Mouse (Mus musculus): ENCODE measurements around the gene Dnaic2. TPM values are rescaled to one million over a fixed set of nuclear protein-coding genes. Genes with fewer than 3 reads are reported as not detected.

The Dnaic2 gene
- polyA plus RNA-seq, 1 experiment from 2014 or later, result 3.1 TPM

DNA sequence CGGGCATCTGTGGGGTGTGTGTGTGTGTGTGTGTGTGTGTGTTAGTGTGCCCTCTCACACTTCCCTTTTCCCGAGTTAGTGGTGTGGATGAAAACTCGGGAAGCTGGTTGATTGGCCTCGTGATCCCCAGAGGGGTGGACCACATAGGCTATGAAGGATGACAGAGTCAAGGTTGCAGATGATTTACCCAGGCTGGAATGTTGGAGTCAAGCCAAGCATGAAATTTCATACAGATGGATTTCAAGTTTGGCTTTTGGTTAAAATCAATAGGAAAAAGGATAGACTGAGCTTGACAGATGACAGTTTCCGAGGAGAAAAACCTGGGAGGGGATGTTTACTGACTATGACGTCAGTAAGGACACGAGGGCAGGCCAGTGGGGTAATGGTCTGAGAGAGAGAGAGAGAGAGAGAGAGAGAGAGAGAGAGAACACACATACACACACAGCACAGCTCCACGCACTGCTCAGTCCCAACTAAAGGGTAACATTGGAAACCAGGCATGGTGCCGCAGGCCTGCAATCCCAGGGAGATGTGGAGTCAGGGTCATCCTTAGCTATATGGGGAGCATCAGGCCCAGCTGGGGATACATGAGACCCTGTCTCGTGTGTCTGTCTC is 39.5 kb upstream of the Dnaic2 start:
- no peaks in the 10 kb centered on the region for H3K27me3 ChIP-seq
- 62% methylated on average over 10 of the region's 10 CpGs for WGBS
- no peak for ATAC-seq (ENCODE audit: low FRiP score, low read depth)
- H3K4me2 ChIP-seq, result no peak overlapping the region
- H3K27ac ChIP-seq (replicated peaks), result no peak overlapping the region
- H3K4me3 ChIP-seq, result no peak overlapping the region
- no peak overlapping the region for H3K9ac ChIP-seq
- H3K4me1 ChIP-seq (replicated peaks), result peaks cover 8% of the 10 kb centered on the region; the same call in 1 of the 2 replicates
- H3K36me3 ChIP-seq, result no peaks in the 10 kb centered on the region
- H3K9me3 ChIP-seq, result no peaks in the 10 kb centered on the region

GRCm38 (mm10) chr11:114688729-114689128 is 38.5 kb upstream of the Dnaic2 start:
- 98% methylated on average over 2 of the region's 3 CpGs for WGBS
- Histone ChIP-seq H3K27ac (replicated peaks) (no peak overlapping the region), H3K4me1 (replicated peaks) (peaks cover 8% of the 10 kb centered on the region; the same call in 1 of the 2 replicates), H3K4me3 (no peak overlapping the region), H3K4me2 (no peak overlapping the region), H3K9ac (no peak overlapping the region), H3K36me3 (no peaks in the 10 kb centered on the region), H3K9me3 (no peaks in the 10 kb centered on the region), H3K27me3 (no peaks in the 10 kb centered on the region)
- no peak for ATAC-seq (ENCODE audit: low FRiP score, low read depth)

- WGBS, result 87% methylated on average over 15 of the region's 15 CpGs
- Histone ChIP-seq H3K9ac (no peak overlapping the region), H3K9me3 (no peaks in the 10 kb centered on the region), H3K4me3 (no peak overlapping the region), H3K36me3 (no peaks in the 10 kb centered on the region), H3K4me1 (replicated peaks) (0 out of 2 replicates have a peak, but pooled peaks cover 4% of the 10 kb centered on the region), H3K27me3 (no peaks in the 10 kb centered on the region), H3K27ac (replicated peaks) (no peak overlapping the region), H3K4me2 (no peak overlapping the region)
- ATAC-seq (ENCODE audit: low FRiP score, low read depth), result no peak
These were observed 37.0 kb upstream of the Dnaic2 start for GRCm38 (mm10) chr11:114690192-114690591.

DNA sequence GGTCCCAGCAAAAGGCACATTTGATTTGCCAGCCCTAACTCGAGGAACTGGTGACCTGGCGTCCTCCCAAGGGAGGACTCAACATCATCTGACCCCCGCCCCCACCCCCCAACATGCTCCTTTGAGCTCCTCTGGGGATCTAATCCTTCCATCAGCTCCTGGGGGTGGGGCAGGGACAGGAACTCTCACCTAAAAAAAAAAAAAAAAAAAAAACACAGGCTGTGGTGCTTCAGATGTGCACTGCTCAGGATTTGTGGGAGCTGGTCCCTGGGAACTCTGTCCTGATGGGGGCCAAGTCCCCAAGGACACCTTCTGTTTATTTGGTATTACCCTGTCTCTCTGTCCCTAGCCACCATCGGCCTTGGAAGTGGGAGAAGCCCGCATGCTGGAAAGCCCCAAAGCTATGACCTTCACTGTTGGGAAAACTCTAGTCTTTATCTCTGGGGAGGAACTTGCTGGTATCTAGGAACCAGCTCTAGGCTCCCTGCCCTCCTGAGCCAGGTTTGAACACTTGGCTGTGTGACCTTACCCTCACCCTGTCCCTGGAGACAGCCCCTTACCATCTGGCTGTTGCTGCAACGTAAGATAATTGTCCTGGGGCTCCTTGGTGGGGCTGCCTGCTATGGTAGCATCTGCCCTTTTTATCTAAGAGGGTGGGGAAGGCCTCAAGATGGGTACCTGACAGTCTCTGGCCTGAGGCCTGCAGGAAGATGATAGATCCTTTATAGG is 35.6 kb upstream of the Dnaic2 start:
- no peak overlapping the region for H3K27ac ChIP-seq (replicated peaks)

GRCm38 (mm10) chr11:114692601-114693000 is 34.6 kb upstream of the Dnaic2 start:
- Histone ChIP-seq H3K4me3 (no peak overlapping the region), H3K4me2 (no peak overlapping the region), H3K4me1 (replicated peaks) (0 out of 2 replicates have a peak, but pooled peaks cover 3% of the 10 kb centered on the region), H3K27me3 (no peaks in the 10 kb centered on the region), H3K27ac (replicated peaks) (no peak overlapping the region), H3K9ac (no peak overlapping the region), H3K9me3 (no peaks in the 10 kb centered on the region), H3K36me3 (no peaks in the 10 kb centered on the region)
- no peak for ATAC-seq (ENCODE audit: low FRiP score, low read depth)
- 44% methylated on average over 7 of the region's 7 CpGs for WGBS

More for the DNA sequence above, 35.6 kb upstream of the Dnaic2 start:
- ATAC-seq (ENCODE audit: low FRiP score, low read depth), result no peak
- Histone ChIP-seq H3K27me3 (no peaks in the 10 kb centered on the region), H3K36me3 (no peaks in the 10 kb centered on the region), H3K4me1 (replicated peaks) (0 out of 2 replicates have a peak, but pooled peaks cover 4% of the 10 kb centered on the region), H3K4me3 (no peak overlapping the region), H3K9ac (no peak overlapping the region), H3K4me2 (no peak overlapping the region), H3K9me3 (no peaks in the 10 kb centered on the region)
- WGBS, result 67% methylated on average over 6 of the region's 6 CpGs

GRCm38 (mm10) chr11:114693456-114693855 is 33.8 kb upstream of the Dnaic2 start:
- no peak overlapping the region for H3K9ac ChIP-seq
- no peak overlapping the region for H3K27ac ChIP-seq (replicated peaks)
- H3K36me3 ChIP-seq, result no peaks in the 10 kb centered on the region
- ATAC-seq (ENCODE audit: low FRiP score, low read depth), result no peak
- 84% methylated on average over 6 of the region's 6 CpGs for WGBS
- H3K4me1 ChIP-seq (replicated peaks), result no peaks in the 10 kb centered on the region
- H3K9me3 ChIP-seq, result no peaks in the 10 kb centered on the region
- H3K27me3 ChIP-seq, result no peaks in the 10 kb centered on the region
- no peak overlapping the region for H3K4me3 ChIP-seq
- H3K4me2 ChIP-seq, result no peak overlapping the region

GRCm38 (mm10) chr11:114694451-114694850 is 32.8 kb upstream of the Dnaic2 start:
- ATAC-seq (ENCODE audit: low FRiP score, low read depth), result no peak
- Histone ChIP-seq H3K27ac (replicated peaks) (no peak overlapping the region), H3K4me1 (replicated peaks) (no peaks in the 10 kb centered on the region), H3K4me2 (no peak overlapping the region), H3K9me3 (no peaks in the 10 kb centered on the region), H3K27me3 (no peaks in the 10 kb centered on the region), H3K9ac (no peak overlapping the region), H3K4me3 (no peak overlapping the region), H3K36me3 (no peaks in the 10 kb centered on the region)
- 83% methylated on average over 2 of the region's 2 CpGs for WGBS

- no peak overlapping the region for H3K27ac ChIP-seq (replicated peaks)
- H3K36me3 ChIP-seq, result no peaks in the 10 kb centered on the region
- H3K4me1 ChIP-seq (replicated peaks), result peaks cover 5% of the 10 kb centered on the region
- no peak overlapping the region for H3K9ac ChIP-seq
- H3K4me3 ChIP-seq, result no peak overlapping the region
- 95% methylated on average over 7 of the region's 7 CpGs for WGBS
- no peaks in the 10 kb centered on the region for H3K9me3 ChIP-seq
- no peak for ATAC-seq (ENCODE audit: low FRiP score, low read depth)
- H3K4me2 ChIP-seq, result no peak overlapping the region
- no peaks in the 10 kb centered on the region for H3K27me3 ChIP-seq
These were observed 28.7 kb upstream of the Dnaic2 start for GRCm38 (mm10) chr11:114698496-114698895.

DNA sequence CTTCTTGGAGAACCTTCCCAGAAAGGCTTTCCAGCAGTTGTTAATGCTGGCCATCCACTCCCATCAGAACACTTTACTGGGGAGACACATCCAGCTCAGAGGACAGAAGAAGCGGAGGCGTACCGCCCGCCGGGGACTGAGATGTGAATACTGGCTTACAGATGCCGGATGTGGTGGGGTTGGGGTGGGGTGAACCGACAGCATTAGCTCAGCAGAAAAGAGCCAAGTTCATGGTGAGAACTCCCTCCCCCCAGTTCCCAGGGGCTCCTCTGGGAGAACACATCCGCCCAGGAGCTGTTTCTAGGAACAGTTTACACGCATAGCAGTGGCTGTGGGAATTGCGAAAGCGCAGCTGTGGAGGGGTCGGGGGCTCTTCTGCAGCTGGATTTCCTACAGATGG is 27.7 kb upstream of the Dnaic2 start:
- 91% methylated on average over 12 of the region's 12 CpGs for WGBS
- no peak for ATAC-seq (ENCODE audit: low FRiP score, low read depth)
- Histone ChIP-seq H3K4me3 (no peak overlapping the region), H3K9ac (no peak overlapping the region), H3K27me3 (no peaks in the 10 kb centered on the region), H3K36me3 (no peaks in the 10 kb centered on the region), H3K4me2 (no peak overlapping the region), H3K4me1 (replicated peaks) (peaks cover 15% of the 10 kb centered on the region), H3K9me3 (no peaks in the 10 kb centered on the region), H3K27ac (replicated peaks) (no peak overlapping the region)

- Histone ChIP-seq H3K9ac (no peak overlapping the region), H3K27ac (replicated peaks) (no peak overlapping the region), H3K4me3 (no peak overlapping the region), H3K4me1 (replicated peaks) (peaks cover 19% of the 10 kb centered on the region), H3K4me2 (no peak overlapping the region), H3K27me3 (no peaks in the 10 kb centered on the region), H3K9me3 (no peaks in the 10 kb centered on the region), H3K36me3 (no peaks in the 10 kb centered on the region)
- 87% methylated on average over 15 of the region's 15 CpGs for WGBS
- no peak for ATAC-seq (ENCODE audit: low FRiP score, low read depth)
These were observed 24.8 kb upstream of the Dnaic2 start for GRCm38 (mm10) chr11:114702311-114702995.

- no peak overlapping the region for H3K4me3 ChIP-seq
- no peaks in the 10 kb centered on the region for H3K9me3 ChIP-seq
- no peak overlapping the region for H3K27ac ChIP-seq (replicated peaks)
- H3K4me2 ChIP-seq, result no peak overlapping the region
- no peaks in the 10 kb centered on the region for H3K27me3 ChIP-seq
- H3K4me1 ChIP-seq (replicated peaks), result peaks cover 19% of the 10 kb centered on the region
- ATAC-seq (ENCODE audit: low FRiP score, low read depth), result no peak
- H3K9ac ChIP-seq, result no peak overlapping the region
- no peaks in the 10 kb centered on the region for H3K36me3 ChIP-seq
- 80% methylated on average over 6 of the region's 6 CpGs for WGBS
These were observed 24.2 kb upstream of the Dnaic2 start for GRCm38 (mm10) chr11:114702996-114703361.
